Mouse (Mus musculus) central nervous system, embryonic 18 days (tissue): ENCODE results near the gene B830017H08Rik. TPM values are rescaled to one million over a fixed set of nuclear protein-coding genes. Genes with fewer than 3 reads are reported as not detected.

ENCODE experiments used
- polyA plus RNA-seq: library from polyadenylated mRNA; depleted of rRNA; stranded (reverse); fragments of >200 nt; gene quantifications from 2 replicates; pipeline ENCODE4 v1.2.3, GENCODE M21; 2012; rRNA removed

The B830017H08Rik gene
- 6.2 and 6.7 TPM in 2 replicates for polyA plus RNA-seq

DNA sequence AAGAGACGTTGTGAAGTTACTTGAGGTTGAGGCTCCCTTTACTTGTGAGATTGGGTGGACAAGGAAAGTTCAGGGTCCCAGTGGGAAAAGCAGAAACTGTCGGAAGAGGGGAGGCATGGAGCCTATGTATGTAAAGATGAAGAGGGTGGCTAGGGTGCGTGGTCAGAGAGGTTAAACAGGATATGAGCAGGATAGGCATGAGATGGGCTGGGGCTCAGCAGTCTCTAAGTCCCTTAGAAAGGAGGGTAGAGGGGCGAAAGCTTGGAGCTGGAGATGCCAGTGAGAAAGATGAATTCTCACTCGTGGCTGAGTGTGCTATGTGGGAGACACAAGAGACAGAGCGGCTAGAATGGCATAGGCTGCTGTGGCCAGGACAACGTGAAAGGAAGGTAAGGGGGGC lies at the start of gene B830017H08Rik:
Gene B830017H08Rik, plus strand, starts transcription at position 301 of the 400 bp plus-strand sequence.

GRCm38 (mm10) chr16:17796971-17797811 lies 35.7 kb upstream of the B830017H08Rik start, which contains the start of gene Scarf2:
Scarf2 (plus strand) TSS chr16:17797282.

DNA sequence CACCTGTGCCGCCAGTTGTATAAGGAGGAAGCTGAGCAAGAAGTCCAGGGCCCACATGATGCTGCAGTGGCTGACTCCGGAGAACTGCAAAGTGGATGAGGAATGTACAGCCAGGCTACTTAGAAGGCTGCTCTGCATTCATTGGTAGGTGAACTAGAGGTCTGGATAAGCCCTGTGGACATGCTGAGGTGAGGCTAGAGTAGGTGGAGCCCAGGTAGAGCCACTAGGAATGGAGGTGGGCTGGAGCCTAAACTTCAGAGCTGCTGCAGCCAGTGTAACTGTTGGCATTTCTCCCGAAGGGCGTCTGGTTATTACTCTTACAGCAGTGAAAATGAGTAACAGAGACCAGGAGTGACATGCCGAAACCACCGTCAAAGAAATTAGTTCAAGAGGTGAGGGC lies 5.1 kb downstream of the B830017H08Rik start, which contains the start of gene Car15:
Gene Car15, minus strand, starts transcription at position 314 of the 400 bp plus-strand sequence.

Other genes starting within 250 kb of the B830017H08Rik start
- 51.3 and 52.5 TPM in 2 replicates for gene Slc7a4, start 249.9 kb upstream of the B830017H08Rik start, polyA plus RNA-seq
- 86.7 TPM in 2 replicates for gene Smpd4, start 213.8 kb upstream of the B830017H08Rik start, polyA plus RNA-seq
- gene Ccdc74a, start 186.7 kb upstream of the B830017H08Rik start, polyA plus RNA-seq: 14.4 and 16.5 TPM in 2 replicates
- 47.0 and 59.7 TPM in 2 replicates for gene Med15, start 100.2 kb upstream of the B830017H08Rik start, polyA plus RNA-seq
- gene Klhl22, start 73.5 kb upstream of the B830017H08Rik start, polyA plus RNA-seq: 114 and 117 TPM in 2 replicates
- gene Scarf2, start 35.8 kb upstream of the B830017H08Rik start, polyA plus RNA-seq: 6.4 and 9.0 TPM in 2 replicates
- 12.7 TPM in 2 replicates for gene Car15, start 5.2 kb downstream of the B830017H08Rik start, polyA plus RNA-seq
- gene Gm20518, start 58.5 kb downstream of the B830017H08Rik start, polyA plus RNA-seq: 2.6 and 2.9 TPM in 2 replicates
- 0.03 TPM in 2 replicates for gene Tssk1, start 61.1 kb downstream of the B830017H08Rik start, polyA plus RNA-seq
- gene Dgcr2, start 65.4 kb downstream of the B830017H08Rik start, polyA plus RNA-seq: 101 and 111 TPM in 2 replicates
- gene Tssk2, start 65.5 kb downstream of the B830017H08Rik start, polyA plus RNA-seq: not detected in 2 replicates
- gene Ess2, start 78.2 kb downstream of the B830017H08Rik start, polyA plus RNA-seq: 46.0 and 47.1 TPM in 2 replicates
- 0.17 and 0.47 TPM in 2 replicates for gene Gsc2, start 81.9 kb downstream of the B830017H08Rik start, polyA plus RNA-seq
- gene Slc25a1, start 95.1 kb downstream of the B830017H08Rik start, polyA plus RNA-seq: 99.6 and 111 TPM in 2 replicates
- gene Vpreb2, start 147.3 kb downstream of the B830017H08Rik start, polyA plus RNA-seq: not detected in 2 replicates
- gene Dgcr6, start 219.7 kb downstream of the B830017H08Rik start, polyA plus RNA-seq: 111 and 117 TPM in 2 replicates